Mouse (Mus musculus) forebrain, embryonic 11.5 days (tissue): ENCODE results near the gene Tspo. TPM values are rescaled to one million over a fixed set of nuclear protein-coding genes. Genes with fewer than 3 reads are reported as not detected.

ENCODE experiments used
- ATAC-seq: fragments of 200-750 bp; cut with Nextera tagmentation; replicated peaks from 2 replicates; pipeline ENCODE4 v1.8.0; 2017; ENCODE audit warnings: moderate TSS enrichment; ENCODE audit not compliant: low FRiP score
- DNase-seq: peaks from one replicate; pipeline ENCODE4 v3.0.0-alpha.2; 2017; ENCODE audit warnings: low spot score
- H3K27ac ChIP-seq: fragments of 300-500 bp; sonication (generic); 2 replicates; pipeline ENCODE4 v1.5.1; 2014; ENCODE audit warnings: low read depth, low read length
- H3K27me3 ChIP-seq: fragments of 300-500 bp; sonication (generic); 2 replicates; pipeline ENCODE4 v1.6.1; 2014; ENCODE audit warnings: mild to moderate bottlenecking, low read length, mixed read lengths; ENCODE audit not compliant: control insufficient read depth, insufficient read depth
- H3K36me3 ChIP-seq: fragments of 300-500 bp; sonication (generic); 2 replicates; pipeline ENCODE4 v1.6.1; 2014; ENCODE audit warnings: mild to moderate bottlenecking, low read length, moderate library complexity, mixed read lengths; ENCODE audit not compliant: control insufficient read depth, insufficient read depth
- H3K4me1 ChIP-seq: fragments of 300-500 bp; sonication (generic); replicated peaks from 2 replicates; pipeline ENCODE4 v1.6.1; 2014; ENCODE audit warnings: low read length, mixed read lengths; ENCODE audit not compliant: control insufficient read depth, insufficient read depth
- H3K4me2 ChIP-seq: fragments of 300-500 bp; sonication (generic); 2 replicates; pipeline ENCODE4 v1.6.1; 2014; ENCODE audit warnings: low read depth, mild to moderate bottlenecking, low read length, moderate library complexity, mixed read lengths; ENCODE audit not compliant: severe bottlenecking
- H3K4me3 ChIP-seq: fragments of 300-500 bp; sonication (generic); 2 replicates; pipeline ENCODE4 v1.5.1; 2014; ENCODE audit warnings: low read depth, low read length
- H3K9ac ChIP-seq: fragments of 300-500 bp; sonication (generic); 2 replicates; pipeline ENCODE4 v1.6.1; 2014; ENCODE audit warnings: low read length
- H3K9me3 ChIP-seq: fragments of 300-500 bp; sonication (generic); 2 replicates; pipeline ENCODE4 v1.6.1; 2016; ENCODE audit warnings: low read length, mixed read lengths; ENCODE audit not compliant: control insufficient read depth
- WGBS: fragments of 180-500 bp; shearing (Covaris S2); extraction: QIAGEN DNeasy Blood & Tissue Kit; methylation state at CpG from one replicate; pipeline ENCODE4 v1.1.7; 2014; 5-methylcytosine and 5-hydroxymethylcytosine counted together
- polyA plus RNA-seq: library from polyadenylated mRNA; unstranded; fragments of >200 nt; fragmentation: Nextera tagmentation; extraction: Ambion mirVana; gene quantifications from 2 replicates; pipeline ENCODE4 v1.2.1, GENCODE M21; 2014

Gene Tspo
- polyA plus RNA-seq, 1 experiment from 2014 or later, result 28.4 TPM

GRCm38 (mm10) chr15:83553831-83554230 is 9.6 kb upstream of the Tspo start:
- DNase-seq (no peak), ATAC-seq (no peak)
- no peak overlapping the region for H3K4me3 ChIP-seq
- no peaks in the 10 kb centered on the region; the same call in 1 of the 2 replicates for H3K36me3 ChIP-seq
- no peak overlapping the region for H3K4me2 ChIP-seq
- no peaks in the 10 kb centered on the region for H3K27me3 ChIP-seq
- no peak overlapping the region for H3K9ac ChIP-seq
- no peaks in the 10 kb centered on the region for H3K9me3 ChIP-seq
- no peaks in the 10 kb centered on the region; the same call in 1 of the 2 replicates for H3K4me1 ChIP-seq
- H3K27ac ChIP-seq, result no peak overlapping the region

- no peaks in the 10 kb centered on the region for H3K27me3 ChIP-seq
- H3K9ac ChIP-seq, result peak overlapping the region; percentile 98
- peak overlapping the region; percentile 86 for H3K4me2 ChIP-seq
- DNase-seq, result peak; percentile 94
- peak overlapping the region; percentile 89 for H3K27ac ChIP-seq
- WGBS, result under 1% methylated on average over 66 of the region's 74 CpGs
- peak overlapping the region; percentile 91 for H3K4me3 ChIP-seq
- H3K9me3 ChIP-seq, result no peaks in the 10 kb centered on the region
- H3K36me3 ChIP-seq, result no peaks in the 10 kb centered on the region
- ATAC-seq, result peak; percentile 90
- H3K4me1 ChIP-seq, result no peaks in the 10 kb centered on the region; the same call in 1 of the 2 replicates
Measured at GRCm38 (mm10) chr15:83555161-83555974, 8.0 kb upstream of the Tspo start.

- H3K4me2 ChIP-seq, result no peak overlapping the region
- H3K36me3 ChIP-seq, result no peaks in the 10 kb centered on the region
- no peak overlapping the region for H3K27ac ChIP-seq
- H3K9ac ChIP-seq, result no peak overlapping the region
- H3K4me3 ChIP-seq, result no peak overlapping the region
- WGBS, result 64% methylated on average over 5 of the region's 5 CpGs
- H3K9me3 ChIP-seq, result no peaks in the 10 kb centered on the region
- DNase-seq (no peak), ATAC-seq (no peak)
- peaks cover 4% of the 10 kb centered on the region; the same call in 1 of the 2 replicates for H3K4me1 ChIP-seq
- no peaks in the 10 kb centered on the region for H3K27me3 ChIP-seq
Measured at GRCm38 (mm10) chr15:83560941-83561477, 2.4 kb upstream of the Tspo start.

GRCm38 (mm10) chr15:83562626-83563270 is 644 bp upstream of the Tspo start:
- Histone ChIP-seq H3K27ac (no peak overlapping the region), H3K9me3 (no peaks in the 10 kb centered on the region), H3K4me2 (peak overlapping the region; percentile 87), H3K9ac (no peak overlapping the region), H3K36me3 (no peaks in the 10 kb centered on the region), H3K4me3 (no peak overlapping the region; the same call in 1 of the 2 replicates), H3K4me1 (peaks cover 4% of the 10 kb centered on the region; the same call in 1 of the 2 replicates), H3K27me3 (no peaks in the 10 kb centered on the region)
- DNase-seq (peak; percentile 73), ATAC-seq (0 out of 2 replicates have a peak, but pooled peaks have one; percentile 27)
- 36% methylated on average over 15 of the region's 15 CpGs for WGBS

- Histone ChIP-seq H3K9ac (peak overlapping the region; percentile 63), H3K36me3 (no peaks in the 10 kb centered on the region), H3K4me2 (peak overlapping the region; percentile 87), H3K27ac (no peak overlapping the region), H3K4me3 (peak overlapping the region; percentile 40), H3K4me1 (peaks cover 4% of the 10 kb centered on the region; the same call in 1 of the 2 replicates), H3K9me3 (no peaks in the 10 kb centered on the region), H3K27me3 (no peaks in the 10 kb centered on the region)
- DNase-seq (peak; percentile 64), ATAC-seq (peak; percentile 58; the same call in 1 of the 2 replicates)
- WGBS, result 3% methylated on average over 27 of the region's 27 CpGs
Measured at GRCm38 (mm10) chr15:83563857-83564651, 662 bp downstream of the Tspo start.

- H3K36me3 ChIP-seq, result no peaks in the 10 kb centered on the region
- DNase-seq (no peak), ATAC-seq (no peak)
- no peak overlapping the region for H3K9ac ChIP-seq
- H3K4me1 ChIP-seq, result peaks cover 4% of the 10 kb centered on the region; the same call in 1 of the 2 replicates
- H3K4me3 ChIP-seq, result no peak overlapping the region
- H3K27me3 ChIP-seq, result no peaks in the 10 kb centered on the region
- H3K9me3 ChIP-seq, result no peaks in the 10 kb centered on the region
- no peak overlapping the region for H3K4me2 ChIP-seq
- WGBS, result 87% methylated on average over 3 of the region's 3 CpGs
- no peak overlapping the region for H3K27ac ChIP-seq
Measured at GRCm38 (mm10) chr15:83565434-83565833, 2.0 kb downstream of the Tspo start.

- Histone ChIP-seq H3K27ac (no peak overlapping the region), H3K27me3 (no peaks in the 10 kb centered on the region), H3K36me3 (no peaks in the 10 kb centered on the region), H3K4me1 (peaks cover 4% of the 10 kb centered on the region; the same call in 1 of the 2 replicates), H3K4me2 (no peak overlapping the region), H3K4me3 (no peak overlapping the region), H3K9me3 (no peaks in the 10 kb centered on the region), H3K9ac (no peak overlapping the region)
- ATAC-seq (no peak), DNase-seq (no peak)
- 81% methylated on average over 5 of the region's 5 CpGs for WGBS
Measured at GRCm38 (mm10) chr15:83566006-83566405, 2.6 kb downstream of the Tspo start.

GRCm38 (mm10) chr15:83567728-83568127 is 4.3 kb downstream of the Tspo start:
- H3K9me3 ChIP-seq, result no peaks in the 10 kb centered on the region
- H3K9ac ChIP-seq, result no peak overlapping the region
- DNase-seq, result no peak
- peaks cover 4% of the 10 kb centered on the region; the same call in 1 of the 2 replicates for H3K4me1 ChIP-seq
- no peak for ATAC-seq
- no peak overlapping the region for H3K27ac ChIP-seq
- H3K4me2 ChIP-seq, result no peak overlapping the region
- H3K27me3 ChIP-seq, result no peaks in the 10 kb centered on the region
- H3K36me3 ChIP-seq, result no peaks in the 10 kb centered on the region
- WGBS, result 91% methylated on average over 3 of the region's 3 CpGs
- H3K4me3 ChIP-seq, result no peak overlapping the region
